Mouse (Mus musculus) heart, embryonic 16.5 days (tissue): ENCODE data around the gene Trim62. TPM values are rescaled to one million over a fixed set of nuclear protein-coding genes. Genes with fewer than 3 reads are reported as not detected.

ENCODE experiments used
- ATAC-seq: fragments of 200-750 bp; cut with Nextera tagmentation; replicated peaks from 2 replicates; pipeline ENCODE4 v1.8.0; 2017; ENCODE audit warnings: moderate number of reproducible peaks; ENCODE audit not compliant: insufficient read depth, low FRiP score; ENCODE audit errors: extremely low read depth
- H3K27ac ChIP-seq: fragments of 300-500 bp; sonication (generic); 2 replicates; pipeline ENCODE4 v1.5.1; 2014; ENCODE audit warnings: mild to moderate bottlenecking, low read length, control low read depth, moderate library complexity
- H3K27me3 ChIP-seq: fragments of 300-500 bp; sonication (generic); 2 replicates; pipeline ENCODE4 v1.6.1; 2014; ENCODE audit warnings: low read length, mixed read lengths; ENCODE audit not compliant: control insufficient read depth, insufficient read depth
- H3K36me3 ChIP-seq: fragments of 300-500 bp; sonication (generic); 2 replicates; pipeline ENCODE4 v1.6.1; 2014; ENCODE audit not compliant: control insufficient read depth, insufficient read depth
- H3K4me1 ChIP-seq: fragments of 300-500 bp; sonication (generic); 2 replicates; pipeline ENCODE4 v1.6.1; 2014; ENCODE audit warnings: low read length, mixed read lengths; ENCODE audit not compliant: control insufficient read depth, insufficient read depth
- H3K4me2 ChIP-seq: fragments of 300-500 bp; sonication (generic); 2 replicates; pipeline ENCODE4 v1.6.1; 2014; ENCODE audit warnings: low read depth, mild to moderate bottlenecking, control low read depth, low read length
- H3K4me3 ChIP-seq: fragments of 300-500 bp; sonication (generic); 2 replicates; pipeline ENCODE4 v1.5.1; 2014; ENCODE audit warnings: mild to moderate bottlenecking, control low read depth, low read length
- H3K9ac ChIP-seq: fragments of 300-500 bp; sonication (generic); 2 replicates; pipeline ENCODE4 v1.6.1; 2014; ENCODE audit warnings: low read length, control low read depth
- H3K9me3 ChIP-seq: fragments of 300-500 bp; sonication (generic); replicated peaks from 2 replicates; pipeline ENCODE4 v1.6.1; 2016; ENCODE audit warnings: low read length; ENCODE audit not compliant: control insufficient read depth
- WGBS: fragments of 180-500 bp; shearing (Covaris S2); extraction: QIAGEN DNeasy Blood & Tissue Kit; methylation state at CpG from one replicate; pipeline ENCODE4 v1.1.7; 2014; 5-methylcytosine and 5-hydroxymethylcytosine counted together
- polyA plus RNA-seq: library from polyadenylated mRNA; unstranded; fragments of >200 nt; fragmentation: Nextera tagmentation; extraction: Ambion mirVana; gene quantifications from 2 replicates; pipeline ENCODE4 v1.2.1, GENCODE M21; 2015

The Trim62 gene
- polyA plus RNA-seq: 1.6 and 2.3 TPM in 2 replicates

DNA sequence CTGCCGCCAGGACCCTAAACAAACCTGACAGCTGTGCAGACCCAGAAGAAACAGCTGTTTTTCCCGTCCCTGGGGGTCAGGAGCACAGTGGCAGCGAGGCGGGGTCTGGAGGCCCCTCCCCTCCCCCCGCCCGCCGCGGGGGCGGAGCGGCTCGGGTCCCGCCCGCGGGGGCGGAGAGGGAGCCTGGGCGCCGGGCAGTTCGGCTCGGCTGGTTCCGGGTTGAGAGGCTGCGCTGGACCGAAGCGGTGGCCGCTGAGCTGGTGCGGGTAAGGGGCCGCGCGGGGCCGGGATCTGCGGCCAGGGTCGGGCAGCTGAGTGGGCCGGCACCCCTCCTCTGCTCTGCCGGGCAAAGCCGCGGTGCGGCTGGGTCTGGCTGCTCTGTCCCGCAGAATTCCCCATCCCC, at the start of gene Trim62:
TSS of gene Trim62 (plus strand) at position 202 of the 403 bp plus-strand sequence.
- peak within 1 kb of the TSS; percentile 62 for H3K4me3 ChIP-seq
- under 1% methylated on average over 37 of the region's 37 CpGs for WGBS
- ATAC-seq: peak; percentile 83
- H3K27ac ChIP-seq: no peak within 1 kb of the TSS
- 0 out of 2 replicates have a peak, but pooled peaks cover 7% of the 10 kb centered on the region for H3K9me3 ChIP-seq
- H3K4me2 ChIP-seq: peak within 1 kb of the TSS; percentile 89
- no peaks in the 10 kb centered on the region for H3K36me3 ChIP-seq
- peaks cover 15% of the 10 kb centered on the region for H3K27me3 ChIP-seq
- H3K9ac ChIP-seq: peak within 1 kb of the TSS; percentile 70
- peaks cover 6% of the 10 kb centered on the region; the same call in 1 of the 2 replicates for H3K4me1 ChIP-seq

DNA sequence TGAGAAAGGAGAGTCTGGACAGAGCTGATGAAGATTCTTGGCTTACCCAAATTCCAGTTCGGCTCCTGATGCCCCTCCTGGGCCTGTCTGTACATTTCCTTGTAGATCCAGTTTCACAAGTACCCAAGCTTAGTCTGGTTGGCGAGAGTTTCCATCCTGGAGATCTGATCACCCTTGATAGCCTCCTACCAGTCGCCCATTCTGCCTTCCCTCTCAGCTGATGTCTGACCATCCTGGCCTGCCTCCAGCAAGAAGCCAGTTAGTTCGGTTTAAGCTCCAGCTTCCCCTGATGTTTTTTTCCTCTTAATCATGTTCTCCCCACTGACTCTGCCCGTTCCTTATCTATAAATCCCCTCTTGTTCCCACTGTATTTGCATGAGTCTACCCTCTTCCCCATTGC, 45.2 kb upstream of the Trim62 start:
- no peak overlapping the region for H3K4me3 ChIP-seq
- H3K4me2 ChIP-seq: no peak overlapping the region
- H3K4me1 ChIP-seq: peaks cover 30% of the 10 kb centered on the region
- no peak overlapping the region for H3K9ac ChIP-seq
- no peaks in the 10 kb centered on the region for H3K9me3 ChIP-seq
- H3K36me3 ChIP-seq: no peaks in the 10 kb centered on the region
- H3K27ac ChIP-seq: peak overlapping the region; percentile 21; the same call in 1 of the 2 replicates
- ATAC-seq: no peak
- no peaks in the 10 kb centered on the region for H3K27me3 ChIP-seq
- WGBS: 37% methylated on average over 5 of the region's 5 CpGs

DNA sequence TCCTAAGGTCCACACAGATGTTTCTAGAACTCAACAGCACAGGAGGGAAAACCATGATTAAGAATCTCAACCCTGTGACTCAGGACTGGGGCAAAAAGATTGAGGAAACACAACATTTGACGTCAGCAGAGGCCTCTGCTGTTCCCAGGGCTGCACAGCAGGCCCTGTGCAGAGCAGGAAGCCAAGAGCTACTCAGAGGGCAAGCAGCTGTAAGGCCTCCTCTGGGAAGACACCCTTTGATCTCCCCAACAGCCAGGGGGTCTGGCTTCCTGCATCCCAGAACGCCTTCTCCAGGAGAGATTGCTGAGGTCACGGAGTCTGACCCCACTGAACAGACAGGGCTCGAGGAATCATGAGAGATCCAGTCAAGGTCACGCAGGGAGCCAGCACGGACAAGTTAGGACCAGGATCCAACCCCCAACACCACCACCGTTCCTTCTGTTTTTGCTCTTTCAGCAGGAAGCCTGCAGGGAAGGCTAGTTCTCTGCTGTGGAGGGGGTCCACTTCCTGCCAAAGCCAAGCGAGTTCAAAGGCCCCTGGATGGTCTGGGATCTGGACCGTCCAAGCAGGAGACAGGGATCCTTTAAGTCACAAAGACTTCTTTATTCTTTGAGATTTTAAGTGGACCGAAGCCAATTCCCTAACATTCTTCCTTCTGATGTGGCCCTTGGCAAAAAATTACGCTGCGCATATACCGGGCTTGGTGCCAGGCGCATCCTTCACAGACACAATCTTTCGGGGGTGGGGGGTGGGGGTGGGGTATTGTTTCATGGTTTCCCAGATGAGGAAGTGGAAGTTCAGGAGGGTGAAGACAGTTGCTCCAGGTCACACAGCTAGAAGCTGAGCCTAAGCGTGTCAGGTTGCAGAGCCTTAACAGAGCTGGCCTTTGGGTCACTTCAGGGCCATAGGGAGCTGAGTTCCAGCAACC, 43.3 kb upstream of the Trim62 start:
- no peaks in the 10 kb centered on the region for H3K9me3 ChIP-seq
- peaks cover 30% of the 10 kb centered on the region for H3K4me1 ChIP-seq
- H3K9ac ChIP-seq: no peak overlapping the region
- H3K4me3 ChIP-seq: no peak overlapping the region
- no peaks in the 10 kb centered on the region for H3K27me3 ChIP-seq
- WGBS: 32% methylated on average over 16 of the region's 16 CpGs
- ATAC-seq: peak; percentile 84
- peak overlapping the region; percentile 84 for H3K27ac ChIP-seq
- no peaks in the 10 kb centered on the region for H3K36me3 ChIP-seq
- peak overlapping the region; percentile 9; the same call in 1 of the 2 replicates for H3K4me2 ChIP-seq

DNA sequence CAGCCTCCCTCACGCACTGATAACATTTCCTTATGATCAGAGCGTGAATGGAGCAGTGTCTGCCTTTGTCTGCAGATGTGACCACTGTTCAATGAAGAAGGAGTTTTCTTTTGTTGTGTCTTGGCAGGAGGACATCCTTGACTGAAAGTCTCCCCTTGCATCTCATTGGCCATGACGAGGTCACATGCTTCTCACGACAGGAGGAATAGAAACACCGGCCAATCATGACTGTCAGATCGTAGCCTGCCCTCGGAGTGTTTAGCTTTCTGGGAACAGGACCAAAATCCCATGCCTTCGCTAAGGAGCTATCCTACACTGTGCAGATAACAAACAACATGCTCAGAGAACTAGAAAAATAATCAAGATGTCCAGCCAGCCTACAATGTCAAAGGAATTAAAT, 42.1 kb upstream of the Trim62 start:
- no peak overlapping the region for H3K4me2 ChIP-seq
- whole genome bisulfite sequencing: 40% methylated on average over 8 of the region's 8 CpGs

DNA sequence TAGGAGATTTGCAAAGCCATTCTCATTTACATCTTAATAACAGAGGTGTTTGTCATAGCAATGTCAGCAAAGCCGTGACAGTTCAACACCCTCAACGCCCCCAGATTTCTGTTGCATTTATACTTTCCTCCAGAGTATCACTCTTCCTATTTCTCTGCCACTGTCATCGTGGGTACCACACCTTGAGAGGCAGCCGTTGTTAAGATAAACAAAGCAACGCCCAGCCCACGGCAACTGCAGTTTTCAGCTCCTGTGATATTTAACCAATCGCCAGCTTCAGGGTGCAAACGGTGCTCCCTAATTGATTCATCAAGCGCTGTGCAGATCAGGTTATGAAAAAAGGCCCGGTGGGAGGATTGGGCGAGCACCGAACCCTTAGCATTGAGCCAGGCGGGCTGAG, 38.8 kb upstream of the Trim62 start:
- Histone ChIP-seq H3K36me3 (no peaks in the 10 kb centered on the region), H3K4me2 (no peak overlapping the region), H3K4me1 (peaks cover 14% of the 10 kb centered on the region), H3K4me3 (no peak overlapping the region), H3K27me3 (no peaks in the 10 kb centered on the region), H3K9me3 (no peaks in the 10 kb centered on the region), H3K9ac (no peak overlapping the region), H3K27ac (no peak overlapping the region)
- WGBS: 45% methylated on average over 13 of the region's 13 CpGs
- no peak for ATAC-seq

More for the DNA sequence above, 42.1 kb upstream of the Trim62 start:
- Histone ChIP-seq H3K4me1 (peaks cover 30% of the 10 kb centered on the region), H3K27ac (0 out of 2 replicates have a peak overlapping the region, but pooled peaks have one; percentile 9), H3K9ac (no peak overlapping the region), H3K27me3 (no peaks in the 10 kb centered on the region), H3K36me3 (no peaks in the 10 kb centered on the region), H3K4me3 (no peak overlapping the region), H3K9me3 (no peaks in the 10 kb centered on the region)
- ATAC-seq: no peak; the same call in 1 of the 2 replicates

DNA sequence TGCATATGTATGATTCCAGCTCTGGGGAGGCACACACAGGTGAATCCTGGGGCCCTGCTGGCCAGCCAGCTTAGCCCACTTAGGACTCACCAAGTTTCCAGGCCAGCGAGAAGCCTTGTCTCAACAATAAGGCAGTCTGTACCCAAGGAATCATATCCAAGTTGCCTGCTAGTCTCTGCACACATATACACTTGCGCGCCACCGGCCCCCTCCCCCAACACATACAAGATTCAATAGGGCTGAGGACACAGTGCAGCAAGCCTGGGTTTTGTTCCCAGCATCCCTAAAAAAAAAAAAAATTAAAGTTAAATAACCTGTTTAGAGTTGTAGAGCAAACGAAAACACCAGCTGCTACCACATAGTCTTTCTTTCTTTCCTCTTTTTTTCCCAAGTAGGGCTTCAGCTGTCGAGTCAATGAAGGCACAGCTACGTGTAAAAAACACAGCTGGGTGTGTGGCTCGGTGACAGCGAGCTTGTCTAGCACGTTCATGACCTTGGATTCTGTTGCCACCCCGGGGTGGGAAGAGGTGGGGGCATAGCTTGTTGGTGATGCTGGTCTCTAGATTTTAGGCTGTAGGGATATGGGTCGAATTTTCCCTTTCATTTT, 37.9 kb upstream of the Trim62 start:
- Histone ChIP-seq H3K9me3 (no peaks in the 10 kb centered on the region), H3K27ac (no peak overlapping the region), H3K36me3 (no peaks in the 10 kb centered on the region), H3K4me2 (no peak overlapping the region), H3K9ac (no peak overlapping the region), H3K4me1 (peaks cover 8% of the 10 kb centered on the region), H3K4me3 (no peak overlapping the region), H3K27me3 (no peaks in the 10 kb centered on the region)
- WGBS: 63% methylated on average over 12 of the region's 12 CpGs
- ATAC-seq: no peak

DNA sequence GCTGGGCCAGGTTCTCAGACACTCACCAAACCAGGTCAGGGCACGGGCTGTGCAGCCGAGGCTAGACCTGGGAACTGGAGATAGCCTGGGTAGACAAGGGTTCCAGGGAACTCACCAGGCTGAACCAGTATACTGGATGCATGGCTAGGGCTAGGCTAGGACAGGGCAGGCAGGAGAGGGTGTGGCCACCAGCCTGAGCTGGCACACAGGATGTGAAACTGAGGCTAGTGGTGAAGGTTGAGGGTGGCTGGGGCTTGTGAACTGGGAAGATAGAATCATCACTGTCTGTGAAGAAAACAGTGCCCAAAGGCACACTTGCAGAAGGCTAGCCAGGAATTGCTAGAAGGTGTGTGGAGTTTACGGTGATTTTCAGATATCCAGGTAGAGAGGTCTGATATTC, 34.4 kb upstream of the Trim62 start:
- no peak for ATAC-seq

DNA sequence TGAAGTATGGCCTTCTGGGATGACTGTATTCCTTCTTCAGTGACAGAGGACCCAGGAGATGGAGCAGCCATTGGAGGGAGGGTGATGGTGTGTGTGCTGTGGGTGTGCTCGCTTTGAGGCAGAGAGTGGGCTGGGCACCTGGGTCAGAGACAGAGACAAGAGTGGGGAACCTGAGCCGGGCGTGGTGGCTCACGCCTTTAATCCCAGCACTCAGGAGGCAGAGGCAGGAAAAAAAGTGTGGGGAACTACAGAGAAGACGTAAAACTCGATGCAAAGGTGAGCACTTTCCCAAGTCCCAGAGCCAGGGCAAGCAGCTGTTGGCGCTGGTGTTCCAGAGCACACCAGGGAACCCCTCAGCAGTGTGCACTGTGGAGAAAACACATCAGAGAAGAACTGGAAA, 33.7 kb upstream of the Trim62 start:
- H3K27me3 ChIP-seq: no peaks in the 10 kb centered on the region

More for the DNA sequence above, 34.4 kb upstream of the Trim62 start:
- H3K36me3 ChIP-seq: no peaks in the 10 kb centered on the region
- 90% methylated on average over 3 of the region's 3 CpGs for WGBS
- H3K4me1 ChIP-seq: no peaks in the 10 kb centered on the region
- H3K4me3 ChIP-seq: no peak overlapping the region
- H3K27ac ChIP-seq: no peak overlapping the region
- no peak overlapping the region for H3K9ac ChIP-seq
- H3K27me3 ChIP-seq: no peaks in the 10 kb centered on the region
- H3K4me2 ChIP-seq: no peak overlapping the region
- no peaks in the 10 kb centered on the region for H3K9me3 ChIP-seq

More for the DNA sequence above, 33.7 kb upstream of the Trim62 start:
- 67% methylated on average over 7 of the region's 7 CpGs for WGBS
- Histone ChIP-seq H3K27ac (no peak overlapping the region), H3K36me3 (no peaks in the 10 kb centered on the region), H3K9me3 (no peaks in the 10 kb centered on the region), H3K4me2 (no peak overlapping the region), H3K4me3 (no peak overlapping the region), H3K9ac (no peak overlapping the region), H3K4me1 (no peaks in the 10 kb centered on the region)
- ATAC-seq: no peak
